Mouse (Mus musculus) kidney, postnatal 25 days (tissue): ENCODE results near the gene Adamtsl1.

Experiments used
- DNase-seq, 2 experiments: peaks; one replicate each; pipeline ENCODE4 v3.0.0; 2021; ENCODE audit warnings: mixed read lengths in 2 of 2

Gene Adamtsl1

DNA sequence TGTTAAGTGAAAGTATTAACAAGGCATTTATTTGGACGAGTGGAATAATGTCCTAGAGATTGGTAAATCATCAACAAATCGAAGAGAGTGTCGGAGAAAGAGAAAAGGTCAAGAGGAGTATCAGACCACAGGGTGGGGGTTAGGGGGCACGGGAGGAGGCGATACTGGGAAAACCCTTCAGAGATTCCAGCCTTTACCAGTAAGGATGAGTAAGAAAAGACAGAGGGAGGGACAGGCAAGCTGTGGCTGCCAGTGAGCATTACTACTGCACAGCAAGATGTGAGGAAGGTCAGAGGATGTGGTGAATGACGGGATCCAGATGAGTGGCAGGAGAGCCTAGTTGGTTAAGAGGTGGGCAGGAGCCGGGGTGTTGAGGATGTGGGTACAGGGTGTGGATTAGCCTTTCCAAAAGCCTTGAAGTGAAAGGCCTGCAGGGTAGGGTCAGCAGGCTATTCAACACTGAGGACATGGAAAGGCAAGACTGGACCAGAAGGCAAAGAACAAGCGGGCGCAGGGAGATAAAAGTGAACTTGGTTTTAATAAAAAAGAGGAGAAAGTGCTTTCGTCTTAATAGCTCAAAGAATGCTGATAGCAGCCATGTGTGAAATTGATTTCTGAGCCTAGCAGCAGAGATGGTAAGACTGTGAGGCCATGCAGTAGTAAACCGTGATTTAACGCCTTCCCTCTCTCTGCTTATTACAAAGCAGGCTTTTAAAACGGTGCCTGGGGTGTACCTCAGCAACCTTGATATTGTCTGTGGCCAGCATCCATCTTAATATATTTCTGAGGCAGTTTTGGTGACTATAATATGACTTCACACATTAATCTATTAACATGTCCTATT lies 555.1 kb downstream of the Adamtsl1 start:
- DNase-seq = peak in 1 of 2 experiments; percentile 34

DNA sequence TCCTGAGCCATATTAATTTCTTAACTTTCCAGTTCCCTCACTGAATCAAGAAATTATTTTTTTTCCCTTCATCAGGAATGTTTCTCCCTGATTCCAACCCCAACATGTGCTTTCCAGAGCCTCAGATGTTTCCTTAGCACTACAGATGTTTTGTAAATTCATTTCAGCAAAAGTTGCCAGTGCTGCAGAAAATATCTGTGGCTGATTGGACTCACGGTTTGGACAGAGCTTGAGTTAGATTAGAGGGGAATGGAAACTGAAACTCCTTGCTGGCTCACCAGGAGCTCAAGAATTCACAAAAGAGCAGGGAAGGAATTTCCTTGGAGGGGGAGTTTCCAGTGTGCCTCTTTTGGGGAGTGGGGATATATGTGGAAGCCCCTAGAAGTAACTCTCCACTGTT lies 560.9 kb downstream of the Adamtsl1 start:
- no peak for DNase-seq

GRCm38 (mm10) chr4:86077355-86077754 lies 563.4 kb downstream of the Adamtsl1 start:
- no peak for DNase-seq

- no peak for DNase-seq
Measured at GRCm38 (mm10) chr4:86077854-86078253, 563.9 kb downstream of the Adamtsl1 start.

DNA sequence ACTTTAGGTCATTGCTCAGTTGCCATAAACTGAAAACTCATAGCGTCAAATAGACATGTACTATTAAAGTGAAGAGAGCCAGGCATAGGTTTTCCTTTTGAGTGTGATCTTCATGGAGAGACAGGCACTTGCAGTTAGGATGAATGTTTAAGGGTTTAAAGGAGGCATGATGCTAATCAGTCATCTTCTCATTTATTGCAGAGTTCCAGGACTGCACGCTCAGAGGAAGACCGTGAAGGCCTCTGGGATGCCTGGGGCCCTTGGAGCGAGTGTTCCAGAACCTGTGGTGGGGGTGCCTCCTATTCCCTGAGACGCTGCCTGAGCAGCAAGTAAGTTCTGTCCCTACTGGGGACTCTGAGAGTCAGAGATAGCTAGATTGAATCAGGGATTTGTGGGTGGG lies 573.5 kb downstream of the Adamtsl1 start:
- no peak for DNase-seq

DNA sequence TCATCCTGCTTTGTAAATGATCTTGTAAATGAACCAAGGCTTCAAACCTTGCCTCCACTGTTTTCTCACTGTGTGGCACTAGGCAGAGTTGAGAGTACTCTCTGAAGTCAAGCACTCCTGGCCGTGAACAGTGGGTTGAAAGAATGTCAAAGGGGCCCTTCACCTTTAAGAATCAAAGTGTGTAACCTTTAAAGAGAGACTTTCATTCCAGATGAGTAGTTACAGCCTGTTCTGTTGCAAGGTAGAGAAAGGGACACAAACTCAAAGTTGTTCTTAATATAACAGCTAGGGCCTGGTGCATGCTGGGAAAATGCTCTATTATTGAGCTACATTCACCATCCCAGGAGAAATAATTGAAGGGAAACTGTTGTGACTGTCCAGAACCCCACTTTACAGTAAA lies 589.2 kb downstream of the Adamtsl1 start:
- DNase-seq = no peak

GRCm38 (mm10) chr4:86108325-86108724 lies 594.4 kb downstream of the Adamtsl1 start:
- DNase-seq = no peak

GRCm38 (mm10) chr4:86119067-86119466 lies 605.1 kb downstream of the Adamtsl1 start:
- DNase-seq = no peak

GRCm38 (mm10) chr4:86122431-86122830 lies 608.5 kb downstream of the Adamtsl1 start:
- no peak for DNase-seq

- peak in 1 of 2 experiments; percentile 41 for DNase-seq
Measured at GRCm38 (mm10) chr4:86124374-86124773, 610.4 kb downstream of the Adamtsl1 start.

- no peak for DNase-seq
Measured at GRCm38 (mm10) chr4:86126636-86127035, 612.7 kb downstream of the Adamtsl1 start.

GRCm38 (mm10) chr4:86158551-86158950 lies 644.6 kb downstream of the Adamtsl1 start:
- DNase-seq = no peak

- no peak for DNase-seq
Measured at GRCm38 (mm10) chr4:86159362-86159761, 645.4 kb downstream of the Adamtsl1 start.

GRCm38 (mm10) chr4:86170763-86171162 lies 656.8 kb downstream of the Adamtsl1 start:
- DNase-seq = no peak

- DNase-seq = no peak
Measured at GRCm38 (mm10) chr4:86171461-86171860, 657.5 kb downstream of the Adamtsl1 start.

- DNase-seq = no peak
Measured at GRCm38 (mm10) chr4:86177471-86177870, 663.5 kb downstream of the Adamtsl1 start.

DNA sequence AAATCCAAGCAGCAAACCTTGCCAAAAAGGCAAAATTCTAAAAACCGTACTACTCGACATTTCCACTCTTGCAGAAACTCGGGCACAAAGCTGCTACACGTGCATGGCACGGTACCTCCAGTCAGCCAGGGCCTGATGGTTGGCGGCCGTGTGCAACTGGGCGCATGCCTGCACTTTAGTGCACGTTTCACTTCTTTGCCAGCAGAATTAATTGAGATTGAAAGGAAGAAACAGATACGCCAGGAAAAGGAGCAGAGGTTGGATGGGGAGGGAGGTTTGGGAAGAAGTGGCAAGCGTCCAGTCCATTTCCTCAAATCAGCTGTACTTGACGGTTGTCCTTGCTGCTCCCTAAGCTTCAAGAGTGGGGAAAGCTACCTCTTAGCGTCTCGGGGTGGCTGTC lies 664.1 kb downstream of the Adamtsl1 start:
- DNase-seq = peak in 1 of 2 experiments; percentile 5

GRCm38 (mm10) chr4:86183701-86184173 lies 669.8 kb downstream of the Adamtsl1 start:
- no peak for DNase-seq

DNA sequence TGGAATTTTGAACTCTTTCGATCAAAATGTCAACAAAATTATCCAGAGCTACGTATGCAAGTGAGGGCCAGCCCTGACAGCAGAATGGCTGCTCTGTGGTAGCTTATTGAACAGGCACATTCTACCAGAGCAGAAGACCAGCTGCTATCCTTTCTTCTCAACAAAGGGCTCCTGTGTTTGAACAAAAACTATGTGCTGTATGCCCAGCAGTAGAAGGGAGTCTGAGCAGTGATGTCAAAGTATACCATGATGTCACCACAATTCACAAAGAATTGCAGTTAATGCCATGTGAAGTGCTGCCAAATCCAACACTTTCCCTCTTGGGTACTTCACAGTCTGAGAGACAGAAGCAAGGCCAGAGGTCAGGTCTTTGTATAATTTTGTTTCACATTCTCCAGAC lies 675.9 kb downstream of the Adamtsl1 start:
- DNase-seq = no peak

DNA sequence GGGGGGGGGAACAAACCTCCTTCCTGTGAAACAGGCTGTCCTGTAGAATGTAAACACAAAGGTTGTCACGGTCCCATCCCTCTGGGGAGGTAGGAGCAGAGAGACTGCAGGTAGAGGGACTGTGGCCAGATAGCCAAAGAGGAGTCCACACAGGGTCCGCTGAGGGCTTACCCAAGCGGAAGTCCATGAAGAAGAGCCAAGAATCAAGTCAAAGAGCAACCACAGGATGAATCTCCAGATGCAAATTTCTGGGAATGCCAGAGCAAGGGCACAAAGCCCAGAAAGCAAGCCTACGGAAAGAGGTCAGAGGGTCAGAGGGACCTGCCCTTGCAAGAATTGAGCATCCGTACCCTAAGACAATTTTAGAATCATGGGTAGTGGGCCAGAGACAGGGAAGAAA lies 677.2 kb downstream of the Adamtsl1 start:
- DNase-seq = peak; percentile 12 to 57

GRCm38 (mm10) chr4:86201766-86202165 lies 687.8 kb downstream of the Adamtsl1 start:
- no peak for DNase-seq

DNA sequence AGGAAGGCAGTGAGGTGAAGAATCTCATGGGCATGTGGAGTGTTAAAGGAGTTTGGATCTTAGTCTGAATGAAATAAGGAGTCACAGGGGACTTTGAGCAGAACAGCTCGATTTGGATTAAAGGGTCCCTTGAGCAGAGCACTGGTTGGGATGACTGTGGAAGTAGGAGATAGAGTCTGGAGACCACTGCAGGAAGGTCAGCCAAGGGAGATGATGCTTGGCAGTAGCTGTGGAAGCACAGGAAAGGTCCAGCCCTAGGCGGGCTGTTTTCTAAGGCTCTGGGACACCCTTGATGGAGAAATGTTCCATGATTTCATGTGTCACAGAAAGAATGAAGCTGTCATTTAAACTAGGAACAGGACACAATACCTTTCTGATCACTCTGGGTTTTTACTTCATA lies 689.3 kb downstream of the Adamtsl1 start:
- DNase-seq = no peak

DNA sequence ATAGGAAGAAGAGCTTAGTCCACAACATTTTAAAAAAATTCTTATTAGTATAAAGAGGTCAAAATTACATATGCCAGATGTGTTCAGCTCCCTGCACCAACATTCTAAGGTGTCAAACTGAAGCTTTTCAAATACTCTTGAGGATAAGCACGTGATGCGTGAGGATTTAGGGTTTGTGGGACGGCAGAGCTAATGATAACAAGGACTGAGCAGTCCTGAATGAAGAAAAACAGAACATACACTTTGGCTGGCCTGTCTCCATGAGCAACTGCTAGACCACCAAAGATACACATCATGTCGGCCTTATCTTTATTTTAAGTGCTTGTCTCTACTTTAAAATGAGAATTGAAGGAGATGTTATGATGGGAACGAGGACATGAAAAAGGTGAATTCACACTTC lies 710.9 kb downstream of the Adamtsl1 start:
- no peak for DNase-seq

- peak in 1 of 2 experiments; percentile 9 for DNase-seq
Measured at GRCm38 (mm10) chr4:86227096-86227495, 713.1 kb downstream of the Adamtsl1 start.

DNA sequence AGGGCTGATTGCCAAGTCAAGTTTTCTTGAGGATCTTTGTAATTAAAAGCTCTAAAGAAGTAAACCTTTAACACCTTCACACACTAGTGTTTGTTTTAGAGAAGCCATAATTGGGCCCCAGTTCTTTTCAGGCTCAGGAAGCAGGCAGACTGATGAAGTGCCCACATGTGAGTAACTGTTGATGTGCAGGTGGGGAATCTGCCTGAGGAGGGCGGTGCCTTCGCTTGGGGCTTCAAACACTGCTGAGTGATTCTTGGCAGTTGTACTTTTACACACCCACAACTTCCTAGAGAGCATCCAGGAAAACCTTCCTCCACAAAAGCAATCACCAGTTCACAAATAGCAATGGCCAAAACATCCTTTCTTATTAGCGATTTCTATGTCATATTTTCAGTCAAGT lies 719.2 kb downstream of the Adamtsl1 start:
- no peak for DNase-seq
